Mouse (Mus musculus) neural tube, embryonic 12.5 days (tissue): Measurements from ENCODE around the gene Carmil2. TPM values are rescaled to one million over a fixed set of nuclear protein-coding genes. Genes with fewer than 3 reads are reported as not detected.

Experiments used
- ATAC-seq: fragments of 200-750 bp; cut with Nextera tagmentation; 2 replicates; pipeline ENCODE4 v1.8.0; 2017; ENCODE audit warnings: low read depth, mild to moderate bottlenecking, moderate TSS enrichment, moderate library complexity; ENCODE audit not compliant: low FRiP score
- H3K27ac ChIP-seq: fragments of 300-500 bp; sonication (generic); 2 replicates; pipeline ENCODE4 v1.5.1; 2016
- H3K27me3 ChIP-seq: fragments of 300-500 bp; sonication (generic); replicated peaks from 2 replicates; pipeline ENCODE4 v1.6.1; 2016; ENCODE audit warnings: mild to moderate bottlenecking
- H3K36me3 ChIP-seq: fragments of 300-500 bp; sonication (generic); 2 replicates; pipeline ENCODE4 v1.6.1; 2016; ENCODE audit warnings: mild to moderate bottlenecking
- H3K4me1 ChIP-seq: fragments of 300-500 bp; sonication (generic); 2 replicates; pipeline ENCODE4 v1.6.1; 2016
- H3K4me2 ChIP-seq: fragments of 300-500 bp; sonication (generic); replicated peaks from 2 replicates; pipeline ENCODE4 v1.6.1; 2016; ENCODE audit warnings: mild to moderate bottlenecking
- H3K4me3 ChIP-seq: fragments of 300-500 bp; sonication (generic); 2 replicates; pipeline ENCODE4 v1.5.1; 2016
- H3K9ac ChIP-seq: fragments of 300-500 bp; sonication (generic); 2 replicates; pipeline ENCODE4 v1.6.1; 2016; ENCODE audit warnings: mild to moderate bottlenecking
- H3K9me3 ChIP-seq: fragments of 300-500 bp; sonication (generic); 2 replicates; pipeline ENCODE4 v1.6.1; 2016; ENCODE audit warnings: mild to moderate bottlenecking
- WGBS: fragments of 180-500 bp; shearing (Covaris S2); methylation state at CpG from one replicate; pipeline ENCODE4 v1.1.7; 2016; 5-methylcytosine and 5-hydroxymethylcytosine counted together
- polyA plus RNA-seq: library from polyadenylated mRNA; unstranded; fragments of >200 nt; fragmentation: Nextera tagmentation; extraction: Ambion mirVana; gene quantifications from 2 replicates; pipeline ENCODE4 v1.2.1, GENCODE M21; 2016

Carmil2 gene
- polyA plus RNA-seq, result 12.4 and 13.8 TPM in 2 replicates

GRCm38 (mm10) chr8:105685796-105686308 is at the start of gene Carmil2:
Gene Carmil2, plus strand, starts transcription at chr8:105686274.
- no peak within 1 kb of the TSS; the same call in 1 of the 2 replicates for H3K9ac ChIP-seq
- H3K4me2 ChIP-seq, result no peak within 1 kb of the TSS

GRCm38 (mm10) chr8:105636963-105637510 is 49.0 kb upstream of the Carmil2 start, which contains the start of gene Agrp:
Gene Agrp, minus strand, starts transcription at chr8:105637393.
- peak; percentile 63 for ATAC-seq
- peak within 1 kb of the TSS; percentile 89 for H3K4me3 ChIP-seq
- under 1% methylated on average over 61 of the region's 63 CpGs for WGBS
- H3K4me2 ChIP-seq, result peak within 1 kb of the TSS; percentile 96
- no peaks in the 10 kb centered on the region for H3K27me3 ChIP-seq
- H3K9me3 ChIP-seq, result no peaks in the 10 kb centered on the region
- H3K4me1 ChIP-seq, result peaks cover 29% of the 10 kb centered on the region
- peak within 1 kb of the TSS; percentile 100 for H3K27ac ChIP-seq
- peak within 1 kb of the TSS; percentile 99 for H3K9ac ChIP-seq
- H3K36me3 ChIP-seq, result no peaks in the 10 kb centered on the region

More at GRCm38 (mm10) chr8:105685796-105686308, at the start of gene Carmil2:
- Histone ChIP-seq H3K9me3 (no peaks in the 10 kb centered on the region), H3K27ac (no peak within 1 kb of the TSS), H3K27me3 (no peaks in the 10 kb centered on the region; the same call in 1 of the 2 replicates), H3K4me1 (no peaks in the 10 kb centered on the region), H3K4me3 (no peak within 1 kb of the TSS), H3K36me3 (peaks cover 36% of the 10 kb centered on the region)
- ATAC-seq, result no peak
- WGBS, result 13% methylated on average over 26 of the region's 26 CpGs

- H3K27ac ChIP-seq, result peak overlapping the region; percentile 100
- no peak for ATAC-seq
- no peaks in the 10 kb centered on the region for H3K9me3 ChIP-seq
- H3K4me3 ChIP-seq, result peak overlapping the region; percentile 89
- H3K4me2 ChIP-seq, result peak overlapping the region; percentile 96
- no peaks in the 10 kb centered on the region for H3K27me3 ChIP-seq
- peak overlapping the region; percentile 99 for H3K9ac ChIP-seq
- under 1% methylated on average over 11 of the region's 11 CpGs for WGBS
- H3K36me3 ChIP-seq, result no peaks in the 10 kb centered on the region
- peaks cover 29% of the 10 kb centered on the region for H3K4me1 ChIP-seq
Measured at GRCm38 (mm10) chr8:105637601-105638041, 48.5 kb upstream of the Carmil2 start.

GRCm38 (mm10) chr8:105638510-105638909 is 47.6 kb upstream of the Carmil2 start:
- Histone ChIP-seq H3K36me3 (peaks cover 1% of the 10 kb centered on the region), H3K9ac (0 out of 2 replicates have a peak overlapping the region, but pooled peaks have one; percentile 21), H3K9me3 (no peaks in the 10 kb centered on the region), H3K4me1 (peaks cover 29% of the 10 kb centered on the region), H3K27ac (no peak overlapping the region), H3K4me3 (peak overlapping the region; percentile 89; the same call in 1 of the 2 replicates), H3K27me3 (no peaks in the 10 kb centered on the region), H3K4me2 (peak overlapping the region; percentile 96)
- 87% methylated on average over 4 of the region's 4 CpGs for WGBS
- no peak for ATAC-seq

GRCm38 (mm10) chr8:105639835-105640234 is 46.2 kb upstream of the Carmil2 start:
- no peak overlapping the region for H3K27ac ChIP-seq
- 79% methylated on average over 1 of the region's 1 CpGs for WGBS

GRCm38 (mm10) chr8:105640511-105640910 is 45.6 kb upstream of the Carmil2 start:
- H3K4me3 ChIP-seq, result no peak overlapping the region
- H3K9me3 ChIP-seq, result no peaks in the 10 kb centered on the region
- peaks cover 21% of the 10 kb centered on the region for H3K4me1 ChIP-seq
- no peaks in the 10 kb centered on the region for H3K27me3 ChIP-seq
- no peak overlapping the region for H3K27ac ChIP-seq
- H3K9ac ChIP-seq, result no peak overlapping the region
- no peak overlapping the region for H3K4me2 ChIP-seq
- WGBS, result 91% methylated on average over 2 of the region's 2 CpGs
- peaks cover 15% of the 10 kb centered on the region for H3K36me3 ChIP-seq
- ATAC-seq, result no peak

More at GRCm38 (mm10) chr8:105639835-105640234, 46.2 kb upstream of the Carmil2 start:
- Histone ChIP-seq H3K9ac (no peak overlapping the region), H3K4me3 (no peak overlapping the region), H3K36me3 (peaks cover 11% of the 10 kb centered on the region), H3K9me3 (no peaks in the 10 kb centered on the region), H3K4me2 (no peak overlapping the region), H3K27me3 (no peaks in the 10 kb centered on the region), H3K4me1 (peaks cover 27% of the 10 kb centered on the region)
- no peak for ATAC-seq

- Histone ChIP-seq H3K4me1 (no peaks in the 10 kb centered on the region), H3K4me2 (no peak overlapping the region), H3K27me3 (no peaks in the 10 kb centered on the region), H3K9ac (no peak overlapping the region), H3K9me3 (no peaks in the 10 kb centered on the region), H3K4me3 (no peak overlapping the region), H3K36me3 (peaks cover 30% of the 10 kb centered on the region), H3K27ac (no peak overlapping the region)
- no peak for ATAC-seq
- 93% methylated on average over 1 of the region's 1 CpGs for WGBS
Measured at GRCm38 (mm10) chr8:105645205-105645604, 40.9 kb upstream of the Carmil2 start.

GRCm38 (mm10) chr8:105648929-105649328 is 37.1 kb upstream of the Carmil2 start:
- H3K4me1 ChIP-seq, result no peaks in the 10 kb centered on the region
- no peak overlapping the region for H3K4me3 ChIP-seq
- no peak overlapping the region for H3K9ac ChIP-seq
- H3K27ac ChIP-seq, result no peak overlapping the region
- ATAC-seq, result no peak
- no peaks in the 10 kb centered on the region for H3K9me3 ChIP-seq
- no peak overlapping the region for H3K4me2 ChIP-seq
- H3K36me3 ChIP-seq, result peaks cover 44% of the 10 kb centered on the region
- 95% methylated on average over 1 of the region's 1 CpGs for WGBS
- no peaks in the 10 kb centered on the region for H3K27me3 ChIP-seq

GRCm38 (mm10) chr8:105657641-105658040 is 28.4 kb upstream of the Carmil2 start:
- Histone ChIP-seq H3K9me3 (no peaks in the 10 kb centered on the region), H3K36me3 (peaks cover 17% of the 10 kb centered on the region; the same call in 1 of the 2 replicates), H3K4me3 (no peak overlapping the region), H3K27me3 (no peaks in the 10 kb centered on the region), H3K27ac (no peak overlapping the region), H3K4me1 (no peaks in the 10 kb centered on the region), H3K9ac (no peak overlapping the region), H3K4me2 (no peak overlapping the region)
- ATAC-seq, result no peak

- no peak overlapping the region for H3K27ac ChIP-seq
- no peak overlapping the region for H3K4me2 ChIP-seq
- no peaks in the 10 kb centered on the region for H3K27me3 ChIP-seq
- ATAC-seq, result no peak
- no peaks in the 10 kb centered on the region for H3K9me3 ChIP-seq
- H3K9ac ChIP-seq, result no peak overlapping the region
- no peak overlapping the region for H3K4me3 ChIP-seq
- H3K4me1 ChIP-seq, result no peaks in the 10 kb centered on the region
- H3K36me3 ChIP-seq, result peaks cover 28% of the 10 kb centered on the region
- 85% methylated on average over 3 of the region's 3 CpGs for WGBS
Measured at GRCm38 (mm10) chr8:105661167-105661566, 24.9 kb upstream of the Carmil2 start.

GRCm38 (mm10) chr8:105677891-105678290 is 8.2 kb upstream of the Carmil2 start:
- Histone ChIP-seq H3K27ac (no peak overlapping the region), H3K4me1 (no peaks in the 10 kb centered on the region), H3K9me3 (no peaks in the 10 kb centered on the region), H3K9ac (no peak overlapping the region), H3K27me3 (no peaks in the 10 kb centered on the region), H3K4me3 (no peak overlapping the region), H3K36me3 (peaks cover 89% of the 10 kb centered on the region), H3K4me2 (no peak overlapping the region)
- no peak for ATAC-seq
- 91% methylated on average over 1 of the region's 1 CpGs for WGBS

- Histone ChIP-seq H3K4me3 (no peak overlapping the region), H3K4me2 (no peak overlapping the region), H3K36me3 (peaks cover 41% of the 10 kb centered on the region), H3K27ac (no peak overlapping the region), H3K4me1 (no peaks in the 10 kb centered on the region), H3K27me3 (no peaks in the 10 kb centered on the region), H3K9ac (no peak overlapping the region), H3K9me3 (no peaks in the 10 kb centered on the region)
- 82% methylated on average over 7 of the region's 7 CpGs for WGBS
- ATAC-seq, result no peak
Measured at GRCm38 (mm10) chr8:105685325-105685724, 749 bp upstream of the Carmil2 start.
